Mouse (Mus musculus): ENCODE measurements at regions not wholly inside any gene's neighbourhood (a gene's known extent, or its start where the extent isn't known, plus 50 kb on each side); places are given as distances from the start of the nearest gene placed in this dataset.

GRCm38 (mm10) chr2:137706528-137706988, 549.8 kb upstream of the Btbd3 start:
- in situ Hi-C loops (cut with MboI, MseI), result no loop called here

- in situ Hi-C loops (cut with MboI, MseI), result no loop called here
Measured at GRCm38 (mm10) chr2:137705724-137706422, 550.5 kb upstream of the Btbd3 start.

- in situ Hi-C loops (cut with MboI, MseI), result no loop called here
Measured at GRCm38 (mm10) chr2:137704948-137705723, 551.2 kb upstream of the Btbd3 start.

GRCm38 (mm10) chr2:137704565-137704947, 551.8 kb upstream of the Btbd3 start:
- in situ Hi-C loops (cut with MboI, MseI), result no loop called here

GRCm38 (mm10) chr2:137704051-137704450, 552.3 kb upstream of the Btbd3 start:
- in situ Hi-C loops (cut with MboI, MseI), result no loop called here

GRCm38 (mm10) chr2:137695885-137696284, 560.5 kb upstream of the Btbd3 start:
- in situ Hi-C loops (cut with MboI, MseI), result no loop called here

- in situ Hi-C loops (cut with MboI, MseI), result no loop called here
Measured at GRCm38 (mm10) chr2:137694020-137694419, 562.3 kb upstream of the Btbd3 start.

GRCm38 (mm10) chr2:137687208-137687607, 569.2 kb upstream of the Btbd3 start:
- in situ Hi-C loops (cut with MboI, MseI), result no loop called here

GRCm38 (mm10) chr2:137686735-137687134, 569.6 kb upstream of the Btbd3 start:
- in situ Hi-C loops (cut with MboI, MseI), result no loop called here

GRCm38 (mm10) chr2:137681762-137682161, 565.3 kb upstream of the Jag1 start:
- in situ Hi-C loops (cut with MboI, MseI), result no loop called here

- in situ Hi-C loops (cut with MboI, MseI), result no loop called here
Measured at GRCm38 (mm10) chr2:137663171-137663570, 546.7 kb upstream of the Jag1 start.

GRCm38 (mm10) chr2:137662216-137662615, 545.8 kb upstream of the Jag1 start:
- in situ Hi-C loops (cut with MboI, MseI), result no loop called here

- in situ Hi-C loops (cut with MboI, MseI), result no loop called here
Measured at GRCm38 (mm10) chr2:137660449-137660848, 544.0 kb upstream of the Jag1 start.

- in situ Hi-C loops (cut with MboI, MseI), result no loop called here
Measured at GRCm38 (mm10) chr2:137654296-137654695, 537.9 kb upstream of the Jag1 start.

- in situ Hi-C loops (cut with MboI, MseI), result no loop called here
Measured at GRCm38 (mm10) chr2:137644160-137644559, 527.7 kb upstream of the Jag1 start.

GRCm38 (mm10) chr2:137643269-137644055, 527.0 kb upstream of the Jag1 start:
- in situ Hi-C loops (cut with MboI, MseI), result no loop called here

GRCm38 (mm10) chr2:137635019-137635621, 518.7 kb upstream of the Jag1 start:
- in situ Hi-C loops (cut with MboI, MseI), result no loop called here

GRCm38 (mm10) chr2:137616637-137617036, 500.2 kb upstream of the Jag1 start:
- in situ Hi-C loops (cut with MboI, MseI), result no loop called here

GRCm38 (mm10) chr2:137613791-137614190, 497.3 kb upstream of the Jag1 start:
- in situ Hi-C loops (cut with MboI, MseI), result no loop called here

GRCm38 (mm10) chr2:137608506-137608905, 492.1 kb upstream of the Jag1 start:
- in situ Hi-C loops (cut with MboI, MseI), result no loop called here

GRCm38 (mm10) chr2:137598136-137598535, 481.7 kb upstream of the Jag1 start:
- in situ Hi-C loops (cut with MboI, MseI), result no loop called here

- in situ Hi-C loops (cut with MboI, MseI), result no loop called here
Measured at GRCm38 (mm10) chr2:137594509-137594908, 478.1 kb upstream of the Jag1 start.
